Mouse (Mus musculus) embryo, embryonic 10.5 days (tissue): ENCODE data around the gene Cep63.

Experiments
- DNase-seq: peaks from one replicate; pipeline ENCODE4 v3.0.0-alpha.2; 2015; ENCODE audit warnings: low spot score

Gene Cep63

GRCm38 (mm10) chr9:102625983-102626838, at the start of gene Cep63, which contains the start of gene Anapc13:
TSS of gene Cep63 (minus strand) at chr9:102626534.
TSS of gene Anapc13 (plus strand) at chr9:102626296.
- DNase-seq: peak; percentile 98

GRCm38 (mm10) chr9:102675922-102676321, 49.6 kb upstream of the Cep63 start:
- no peak for DNase-seq

GRCm38 (mm10) chr9:102673381-102673780, 47.0 kb upstream of the Cep63 start:
- DNase-seq: no peak

- DNase-seq: no peak
Observed at GRCm38 (mm10) chr9:102668906-102669305, 42.6 kb upstream of the Cep63 start.

- peak; percentile 62 for DNase-seq
Observed at GRCm38 (mm10) chr9:102668115-102668514, 41.8 kb upstream of the Cep63 start.

- DNase-seq: no peak
Observed at GRCm38 (mm10) chr9:102656355-102657095, 30.2 kb upstream of the Cep63 start.

GRCm38 (mm10) chr9:102651199-102651720, 24.9 kb upstream of the Cep63 start:
- DNase-seq: no peak

GRCm38 (mm10) chr9:102650637-102651036, 24.3 kb upstream of the Cep63 start:
- DNase-seq: no peak

- DNase-seq: peak; percentile 87
Observed at GRCm38 (mm10) chr9:102649917-102650527, 23.7 kb upstream of the Cep63 start.

- no peak for DNase-seq
Observed at GRCm38 (mm10) chr9:102647010-102647409, 20.7 kb upstream of the Cep63 start.

- peak; percentile 56 for DNase-seq
Observed at GRCm38 (mm10) chr9:102645119-102645695, 18.9 kb upstream of the Cep63 start.

GRCm38 (mm10) chr9:102643486-102644101, 17.3 kb upstream of the Cep63 start:
- DNase-seq: peak; percentile 93

- peak; percentile 68 for DNase-seq
Observed at GRCm38 (mm10) chr9:102643071-102643485, 16.7 kb upstream of the Cep63 start.

- DNase-seq: no peak
Observed at GRCm38 (mm10) chr9:102641531-102641930, 15.2 kb upstream of the Cep63 start.

- no peak for DNase-seq
Observed at GRCm38 (mm10) chr9:102639510-102639909, 13.2 kb upstream of the Cep63 start.

- no peak for DNase-seq
Observed at GRCm38 (mm10) chr9:102638963-102639362, 12.6 kb upstream of the Cep63 start.

- DNase-seq: no peak
Observed at GRCm38 (mm10) chr9:102637115-102637514, 10.8 kb upstream of the Cep63 start.

GRCm38 (mm10) chr9:102636553-102636952, 10.2 kb upstream of the Cep63 start:
- DNase-seq: peak; percentile 87

GRCm38 (mm10) chr9:102634453-102634852, 8.1 kb upstream of the Cep63 start:
- no peak for DNase-seq

GRCm38 (mm10) chr9:102632923-102633537, 6.7 kb upstream of the Cep63 start:
- peak; percentile 90 for DNase-seq

GRCm38 (mm10) chr9:102632173-102632572, 5.8 kb upstream of the Cep63 start:
- DNase-seq: no peak
